ENCODE assay signal across 13 mouse cellular contexts in the genomic region with DNA sequence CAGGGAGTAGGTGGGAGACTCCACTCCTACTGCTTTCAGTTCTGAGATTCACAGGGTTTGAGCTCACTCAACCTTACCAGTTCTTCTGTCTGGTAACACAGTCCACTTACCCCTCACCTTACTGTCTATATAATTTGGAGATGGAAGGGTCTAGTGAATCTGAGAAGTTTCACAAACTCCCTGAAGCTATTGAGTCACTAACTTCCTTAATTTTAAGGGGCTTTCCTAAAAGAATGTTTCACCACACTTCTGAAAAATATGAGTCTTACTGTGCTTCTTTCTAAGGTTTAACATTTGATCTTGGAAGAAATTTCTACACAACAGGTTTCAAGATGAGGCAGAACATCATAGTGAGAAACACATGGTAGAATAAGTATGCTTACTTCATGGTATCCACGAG.
"Had no signal": no experiment of that assay in that cellular context is flagged by ENCODE, and none has a peak within 500 bp of the region (broad histone marks: within the 10 kb centered on the region; RNA-seq: fewer than 3 reads in every experiment).

No protein-coding gene starts in this region.

- DNase-seq: lung, adult 18-20 months; lung, embryonic 14.5 days; lung, postnatal 10 days; lung, postnatal 4 days; midbrain, embryonic 14.5 days; right cerebral cortex, postnatal 14 days; thymus, adult 18-20 months; thymus, postnatal 14 days; thymus, postnatal 36 days had no signal

- ATAC-seq: midbrain, embryonic 16.5 days had no signal

- H3K9me3 ChIP-seq: midbrain, embryonic 10.5 days; midbrain, embryonic 12.5 days; neural tube, embryonic 12.5 days had no signal

- H3K27me3 ChIP-seq: midbrain, embryonic 12.5 days; neural tube, embryonic 12.5 days had no signal

- H3K9ac ChIP-seq: lung, embryonic 14.5 days; midbrain, embryonic 12.5 days; neural tube, embryonic 12.5 days had no signal

- H3K4me2 ChIP-seq: lung, embryonic 14.5 days; midbrain, embryonic 12.5 days; neural tube, embryonic 12.5 days had no signal

- H3K4me3 ChIP-seq: midbrain, embryonic 10.5 days; midbrain, embryonic 12.5 days; neural tube, embryonic 12.5 days had no signal

- H3K4me1 ChIP-seq: midbrain, embryonic 12.5 days; neural tube, embryonic 12.5 days had no signal

- H3K27ac ChIP-seq: midbrain, embryonic 10.5 days; midbrain, embryonic 12.5 days; neural tube, embryonic 12.5 days had no signal

- H3K36me3 ChIP-seq: midbrain, embryonic 10.5 days; midbrain, embryonic 12.5 days; neural tube, embryonic 12.5 days had no signal
